Mouse (Mus musculus): ENCODE measurements at regions not wholly inside any gene's neighbourhood (a gene's known extent, or its start where the extent isn't known, plus 50 kb on each side); places are given as distances from the start of the nearest gene placed in this dataset.

GRCm38 (mm10) chr13:63986681-63987080, 102.3 kb downstream of the Hsd17b3 start:
- Histone ChIP-seq H3K27ac (replicated peaks; ENCODE audit: low read depth, low read length) (no peak overlapping the region), H3K9ac (ENCODE audit: low read depth, low read length) (no peak overlapping the region), H3K36me3 (ENCODE audit: control insufficient read depth, insufficient read depth, low read length) (no peaks in the 10 kb centered on the region), H3K4me2 (ENCODE audit: low read depth, low read length) (no peak overlapping the region), H3K27me3 (replicated peaks; ENCODE audit: control insufficient read depth, insufficient read depth, low read length) (no peaks in the 10 kb centered on the region), H3K9me3 (ENCODE audit: control insufficient read depth, low read length) (no peaks in the 10 kb centered on the region), H3K4me3 (ENCODE audit: low read depth, low read length) (no peak overlapping the region), H3K4me1 (ENCODE audit: control insufficient read depth, insufficient read depth, low read length) (peaks cover 22% of the 10 kb centered on the region)
- DNase-seq (ENCODE audit: low spot score) (no peak), ATAC-seq (ENCODE audit: low read depth) (no peak)
- WGBS = 70% methylated on average over 5 of the region's 5 CpGs

- peak; percentile 55 for ATAC-seq (ENCODE audit: low read depth)
- no peaks in the 10 kb centered on the region for H3K36me3 ChIP-seq (ENCODE audit: control insufficient read depth, insufficient read depth, low read length)
- no peaks in the 10 kb centered on the region for H3K27me3 ChIP-seq (replicated peaks; ENCODE audit: control insufficient read depth, insufficient read depth, low read length)
- 9% methylated on average over 4 of the region's 4 CpGs for WGBS
- no peak overlapping the region for H3K9ac ChIP-seq (ENCODE audit: low read depth, low read length)
- DNase-seq (ENCODE audit: low spot score) = peak; percentile 71
- H3K4me2 ChIP-seq (ENCODE audit: low read depth, low read length) = no peak overlapping the region
- peaks cover 31% of the 10 kb centered on the region for H3K4me1 ChIP-seq (ENCODE audit: control insufficient read depth, insufficient read depth, low read length)
- H3K4me3 ChIP-seq (ENCODE audit: low read depth, low read length) = no peak overlapping the region
- peak overlapping the region; percentile 48 for H3K27ac ChIP-seq (replicated peaks; ENCODE audit: low read depth, low read length)
- H3K9me3 ChIP-seq (ENCODE audit: control insufficient read depth, low read length) = no peaks in the 10 kb centered on the region
Measured at GRCm38 (mm10) chr13:63985590-63985989, 103.4 kb downstream of the Hsd17b3 start.

GRCm38 (mm10) chr13:63985086-63985485, 103.9 kb downstream of the Hsd17b3 start:
- Histone ChIP-seq H3K36me3 (ENCODE audit: control insufficient read depth, insufficient read depth, low read length) (no peaks in the 10 kb centered on the region), H3K9ac (ENCODE audit: low read depth, low read length) (no peak overlapping the region), H3K4me2 (ENCODE audit: low read depth, low read length) (no peak overlapping the region), H3K4me3 (ENCODE audit: low read depth, low read length) (no peak overlapping the region), H3K9me3 (ENCODE audit: control insufficient read depth, low read length) (no peaks in the 10 kb centered on the region), H3K4me1 (ENCODE audit: control insufficient read depth, insufficient read depth, low read length) (peaks cover 36% of the 10 kb centered on the region), H3K27ac (replicated peaks; ENCODE audit: low read depth, low read length) (peak overlapping the region; percentile 18; the same call in 1 of the 2 replicates), H3K27me3 (replicated peaks; ENCODE audit: control insufficient read depth, insufficient read depth, low read length) (no peaks in the 10 kb centered on the region)
- DNase-seq (ENCODE audit: low spot score) = no peak
- WGBS = 52% methylated on average over 5 of the region's 5 CpGs
- ATAC-seq (ENCODE audit: low read depth) = no peak

DNA sequence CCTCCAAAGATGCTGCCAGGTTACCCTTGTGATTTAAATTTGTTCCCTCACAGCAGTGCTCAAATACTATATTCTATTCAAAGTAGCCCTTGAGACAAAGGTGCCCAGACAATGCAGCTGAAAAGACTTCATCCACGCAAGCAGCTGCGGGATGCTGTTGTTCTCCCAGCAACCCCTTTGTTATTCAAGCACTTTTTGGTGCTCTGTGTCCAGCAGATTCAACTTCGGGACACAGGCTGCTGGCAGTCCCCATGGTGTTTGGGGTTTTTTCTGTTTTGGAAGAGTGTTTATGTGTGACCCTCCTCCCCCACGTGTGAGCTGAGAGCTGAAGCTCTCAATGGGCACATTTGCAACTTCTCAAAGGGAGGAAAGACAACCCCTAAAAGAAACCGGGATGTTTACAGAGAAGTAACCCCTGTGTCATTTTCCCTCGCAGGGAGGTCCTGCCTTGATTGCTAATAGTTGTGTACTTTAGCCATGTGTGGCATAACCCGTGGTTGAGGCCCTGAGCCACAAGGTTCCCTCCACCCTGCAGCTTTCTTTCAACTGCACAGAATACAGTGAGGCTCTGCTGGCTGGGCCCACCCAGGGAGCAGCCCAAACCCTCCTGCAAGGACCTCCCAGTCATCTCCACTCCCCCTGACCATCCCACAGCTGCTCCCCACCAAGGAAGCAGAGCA, 108.9 kb downstream of the Hsd17b3 start:
- DNase-seq (ENCODE audit: low spot score) (peak; percentile 86), ATAC-seq (ENCODE audit: low read depth) (peak; percentile 85)
- 15% methylated on average over 7 of the region's 7 CpGs for WGBS
- Histone ChIP-seq H3K27ac (replicated peaks; ENCODE audit: low read depth, low read length) (peak overlapping the region; percentile 80), H3K4me3 (ENCODE audit: low read depth, low read length) (no peak overlapping the region), H3K9me3 (ENCODE audit: control insufficient read depth, low read length) (no peaks in the 10 kb centered on the region), H3K9ac (ENCODE audit: low read depth, low read length) (peak overlapping the region; percentile 25; the same call in 1 of the 2 replicates), H3K4me1 (ENCODE audit: control insufficient read depth, insufficient read depth, low read length) (peaks cover 30% of the 10 kb centered on the region), H3K36me3 (ENCODE audit: control insufficient read depth, insufficient read depth, low read length) (no peaks in the 10 kb centered on the region), H3K4me2 (ENCODE audit: low read depth, low read length) (no peak overlapping the region), H3K27me3 (replicated peaks; ENCODE audit: control insufficient read depth, insufficient read depth, low read length) (no peaks in the 10 kb centered on the region)

DNA sequence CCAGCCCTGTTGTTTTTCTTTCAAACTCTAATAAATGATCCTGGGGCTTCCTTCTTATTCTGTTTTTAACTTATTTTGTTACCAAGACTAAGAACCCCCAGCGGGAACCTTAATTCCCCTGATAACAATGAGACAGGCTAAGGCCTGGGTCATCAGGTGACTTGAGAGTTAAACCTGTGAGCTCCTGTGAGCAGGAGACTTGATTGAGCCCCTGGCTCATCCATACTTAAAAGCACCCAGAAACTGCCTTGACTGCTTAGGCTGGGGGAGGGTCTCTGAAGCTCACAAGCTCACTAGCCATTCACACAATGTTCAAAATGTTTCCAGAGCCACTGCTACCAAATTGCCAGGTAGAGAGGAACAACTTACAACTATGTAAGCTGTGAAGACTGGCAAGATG, 109.4 kb downstream of the Hsd17b3 start:
- DNase-seq (ENCODE audit: low spot score) (no peak), ATAC-seq (ENCODE audit: low read depth) (no peak)
- Histone ChIP-seq H3K4me3 (ENCODE audit: low read depth, low read length) (no peak overlapping the region), H3K4me2 (ENCODE audit: low read depth, low read length) (no peak overlapping the region), H3K4me1 (ENCODE audit: control insufficient read depth, insufficient read depth, low read length) (peaks cover 24% of the 10 kb centered on the region), H3K9me3 (ENCODE audit: control insufficient read depth, low read length) (no peaks in the 10 kb centered on the region), H3K27me3 (replicated peaks; ENCODE audit: control insufficient read depth, insufficient read depth, low read length) (no peaks in the 10 kb centered on the region), H3K9ac (ENCODE audit: low read depth, low read length) (peak overlapping the region; percentile 25; the same call in 1 of the 2 replicates), H3K27ac (replicated peaks; ENCODE audit: low read depth, low read length) (peak overlapping the region; percentile 55; the same call in 1 of the 2 replicates), H3K36me3 (ENCODE audit: control insufficient read depth, insufficient read depth, low read length) (no peaks in the 10 kb centered on the region)
- 22% methylated on average over 1 of the region's 1 CpGs for WGBS

GRCm38 (mm10) chr13:63969907-63970306, 119.1 kb downstream of the Hsd17b3 start:
- no peaks in the 10 kb centered on the region for H3K27me3 ChIP-seq (replicated peaks; ENCODE audit: control insufficient read depth, insufficient read depth, low read length)
- no peaks in the 10 kb centered on the region for H3K36me3 ChIP-seq (ENCODE audit: control insufficient read depth, insufficient read depth, low read length)
- DNase-seq (ENCODE audit: low spot score) = no peak
- H3K4me2 ChIP-seq (ENCODE audit: low read depth, low read length) = no peak overlapping the region
- peak; percentile 65; the same call in 1 of the 2 replicates for ATAC-seq (ENCODE audit: low read depth)
- no peaks in the 10 kb centered on the region for H3K9me3 ChIP-seq (ENCODE audit: control insufficient read depth, low read length)
- H3K9ac ChIP-seq (ENCODE audit: low read depth, low read length) = no peak overlapping the region
- H3K4me3 ChIP-seq (ENCODE audit: low read depth, low read length) = no peak overlapping the region
- H3K4me1 ChIP-seq (ENCODE audit: control insufficient read depth, insufficient read depth, low read length) = no peaks in the 10 kb centered on the region
- no peak overlapping the region for H3K27ac ChIP-seq (replicated peaks; ENCODE audit: low read depth, low read length)
- WGBS = 81% methylated on average over 2 of the region's 2 CpGs

GRCm38 (mm10) chr13:63968623-63969022, 120.4 kb downstream of the Hsd17b3 start:
- WGBS = 48% methylated on average over 3 of the region's 3 CpGs
- DNase-seq (ENCODE audit: low spot score) (no peak), ATAC-seq (ENCODE audit: low read depth) (no peak)
- Histone ChIP-seq H3K27ac (replicated peaks; ENCODE audit: low read depth, low read length) (no peak overlapping the region), H3K4me1 (ENCODE audit: control insufficient read depth, insufficient read depth, low read length) (no peaks in the 10 kb centered on the region), H3K36me3 (ENCODE audit: control insufficient read depth, insufficient read depth, low read length) (no peaks in the 10 kb centered on the region), H3K9me3 (ENCODE audit: control insufficient read depth, low read length) (no peaks in the 10 kb centered on the region), H3K9ac (ENCODE audit: low read depth, low read length) (no peak overlapping the region), H3K4me3 (ENCODE audit: low read depth, low read length) (no peak overlapping the region), H3K27me3 (replicated peaks; ENCODE audit: control insufficient read depth, insufficient read depth, low read length) (no peaks in the 10 kb centered on the region), H3K4me2 (ENCODE audit: low read depth, low read length) (no peak overlapping the region)

DNA sequence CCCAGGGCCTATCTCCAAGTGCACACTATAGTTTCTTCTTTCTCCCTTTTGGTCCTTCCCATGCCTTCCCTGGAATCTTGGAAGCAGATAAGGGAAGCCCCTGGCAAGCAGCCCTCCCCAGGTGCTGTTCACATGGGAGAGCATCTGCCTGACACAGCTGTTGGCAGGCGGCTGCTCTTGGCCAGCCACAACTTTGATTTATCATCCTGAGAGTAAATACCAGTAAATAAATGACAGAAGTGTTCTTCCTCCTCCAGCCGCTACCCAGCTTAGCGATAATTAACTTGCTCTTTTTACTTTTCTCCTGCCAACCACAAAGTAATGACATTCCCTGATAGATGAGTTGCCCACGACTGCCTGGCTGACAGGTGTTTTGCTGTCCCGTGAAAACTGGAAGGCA, 131.9 kb downstream of the Hsd17b3 start:
- no peak overlapping the region for H3K27ac ChIP-seq (replicated peaks; ENCODE audit: low read depth, low read length)

GRCm38 (mm10) chr13:63954305-63954704, 134.7 kb downstream of the Hsd17b3 start:
- WGBS = 81% methylated on average over 2 of the region's 2 CpGs
- H3K36me3 ChIP-seq (ENCODE audit: control insufficient read depth, insufficient read depth, low read length) = no peaks in the 10 kb centered on the region
- H3K9ac ChIP-seq (ENCODE audit: low read depth, low read length) = no peak overlapping the region
- peaks cover 12% of the 10 kb centered on the region for H3K4me1 ChIP-seq (ENCODE audit: control insufficient read depth, insufficient read depth, low read length)
- no peaks in the 10 kb centered on the region for H3K27me3 ChIP-seq (replicated peaks; ENCODE audit: control insufficient read depth, insufficient read depth, low read length)
- ATAC-seq (ENCODE audit: low read depth) = no peak
- H3K27ac ChIP-seq (replicated peaks; ENCODE audit: low read depth, low read length) = no peak overlapping the region
- H3K4me2 ChIP-seq (ENCODE audit: low read depth, low read length) = no peak overlapping the region
- no peak for DNase-seq (ENCODE audit: low spot score)
- H3K9me3 ChIP-seq (ENCODE audit: control insufficient read depth, low read length) = peaks cover 11% of the 10 kb centered on the region
- no peak overlapping the region for H3K4me3 ChIP-seq (ENCODE audit: low read depth, low read length)

More for the DNA sequence above, 131.9 kb downstream of the Hsd17b3 start:
- H3K4me1 ChIP-seq (ENCODE audit: control insufficient read depth, insufficient read depth, low read length) = peaks cover under 1% of the 10 kb centered on the region; the same call in 1 of the 2 replicates
- DNase-seq (ENCODE audit: low spot score) (peak; percentile 39), ATAC-seq (ENCODE audit: low read depth) (no peak)
- no peaks in the 10 kb centered on the region for H3K27me3 ChIP-seq (replicated peaks; ENCODE audit: control insufficient read depth, insufficient read depth, low read length)
- H3K4me3 ChIP-seq (ENCODE audit: low read depth, low read length) = no peak overlapping the region
- H3K9me3 ChIP-seq (ENCODE audit: control insufficient read depth, low read length) = peaks cover 13% of the 10 kb centered on the region
- H3K9ac ChIP-seq (ENCODE audit: low read depth, low read length) = no peak overlapping the region
- H3K4me2 ChIP-seq (ENCODE audit: low read depth, low read length) = no peak overlapping the region
- H3K36me3 ChIP-seq (ENCODE audit: control insufficient read depth, insufficient read depth, low read length) = no peaks in the 10 kb centered on the region
- WGBS = 44% methylated on average over 5 of the region's 5 CpGs

Data from embryonic facial prominence, embryonic 14.5 days (tissue).